Mouse (Mus musculus) forebrain, postnatal 0 days (tissue): ENCODE results near the gene Nmur1. TPM values are rescaled to one million over a fixed set of nuclear protein-coding genes. Genes with fewer than 3 reads are reported as not detected.
A peak's percentile ranks its signal among the peaks of the same experiment; 100 is the strongest.
"Not testable (repeated sequence)": the region's sequence is repeated elsewhere in the genome, so short reads cannot be mapped to it uniquely, and the experiment has no call there.

Experiments
- ATAC-seq: fragments of 200-750 bp; cut with Nextera tagmentation; 2 replicates; pipeline ENCODE4 v1.8.0; 2017; ENCODE audit warnings: mild to moderate bottlenecking, moderate library complexity
- DNase-seq: peaks from one replicate; pipeline ENCODE4 v3.0.0-alpha.2; 2015
- H3K27ac ChIP-seq: fragments of 300-500 bp; sonication (generic); 2 replicates; pipeline ENCODE4 v1.5.1; 2014; ENCODE audit warnings: low read depth, mild to moderate bottlenecking, antibody characterized with exemption, low read length, moderate library complexity, mixed read lengths
- H3K27me3 ChIP-seq: fragments of 300-500 bp; sonication (generic); 2 replicates; pipeline ENCODE4 v1.6.1; 2014; ENCODE audit warnings: mild to moderate bottlenecking, low read length, mixed read lengths; ENCODE audit not compliant: insufficient read depth
- H3K36me3 ChIP-seq: fragments of 300-500 bp; sonication (generic); 2 replicates; pipeline ENCODE4 v1.6.1; 2014; ENCODE audit warnings: mild to moderate bottlenecking, moderate library complexity; ENCODE audit not compliant: insufficient read depth
- H3K4me1 ChIP-seq: fragments of 300-500 bp; sonication (generic); 2 replicates; pipeline ENCODE4 v1.6.1; 2014; ENCODE audit warnings: antibody characterized with exemption; ENCODE audit not compliant: insufficient read depth
- H3K4me2 ChIP-seq: fragments of 300-500 bp; sonication (generic); 2 replicates; pipeline ENCODE4 v1.6.1; 2014; ENCODE audit warnings: low read depth, mild to moderate bottlenecking, moderate library complexity
- H3K4me3 ChIP-seq: fragments of 300-500 bp; sonication (generic); 2 replicates; pipeline ENCODE4 v1.5.1; 2014; ENCODE audit warnings: low read depth, low read length, mixed read lengths
- H3K9ac ChIP-seq: fragments of 300-500 bp; sonication (generic); 2 replicates; pipeline ENCODE4 v1.6.1; 2014; ENCODE audit warnings: mild to moderate bottlenecking
- H3K9me3 ChIP-seq: fragments of 300-500 bp; sonication (generic); 2 replicates; pipeline ENCODE4 v1.6.1; 2016; ENCODE audit warnings: low read length
- CTCF ChIP-seq: sonication (generic); IDR thresholded peaks from 2 replicates; pipeline ENCODE4 v1.5.1; 2016; ENCODE audit warnings: antibody characterized with exemption, control low read depth, low read depth
- WGBS: fragments of 180-500 bp; shearing (Covaris S2); extraction: QIAGEN DNeasy Blood & Tissue Kit; methylation state at CpG from one replicate; pipeline ENCODE4 v1.1.7; 2014; 5-methylcytosine and 5-hydroxymethylcytosine counted together
- polyA plus RNA-seq: library from polyadenylated mRNA; unstranded; fragments of >200 nt; fragmentation: Nextera tagmentation; extraction: Ambion mirVana; gene quantifications from 2 replicates; pipeline ENCODE4 v1.2.1, GENCODE M21; 2015
- total RNA-seq: library from RNA; depleted of rRNA; stranded (reverse); fragments of >200 nt; gene quantifications from 2 replicates; pipeline ENCODE4 v1.2.3, GENCODE M21; 2014; rRNA removed

Nmur1 gene
- total RNA-seq (0.15 and 0.33 TPM in 2 replicates), polyA plus RNA-seq (0.17 and 0.19 TPM in 2 replicates)

- Histone ChIP-seq H3K4me1 (0 out of 2 replicates have a peak, but pooled peaks cover 1% of the 10 kb centered on the region), H3K36me3 (no peaks in the 10 kb centered on the region), H3K9ac (no peak within 1 kb of the TSS), H3K27ac (no peak within 1 kb of the TSS), H3K9me3 (no peaks in the 10 kb centered on the region), H3K4me3 (no peak within 1 kb of the TSS), H3K27me3 (no peaks in the 10 kb centered on the region), H3K4me2 (no peak within 1 kb of the TSS)
- no peak for TF ChIP-seq CTCF
- ATAC-seq (no peak), DNase-seq (no peak)
- 98% methylated on average over 8 of the region's 8 CpGs for WGBS
Observed at GRCm38 (mm10) chr1:86426128-86426527, at the start of gene Nmur1, which contains the start of gene Tex44. Gene Nmur1, minus strand, starts transcription at chr1:86426228. Gene Tex44, plus strand, starts transcription at chr1:86426329.

DNA sequence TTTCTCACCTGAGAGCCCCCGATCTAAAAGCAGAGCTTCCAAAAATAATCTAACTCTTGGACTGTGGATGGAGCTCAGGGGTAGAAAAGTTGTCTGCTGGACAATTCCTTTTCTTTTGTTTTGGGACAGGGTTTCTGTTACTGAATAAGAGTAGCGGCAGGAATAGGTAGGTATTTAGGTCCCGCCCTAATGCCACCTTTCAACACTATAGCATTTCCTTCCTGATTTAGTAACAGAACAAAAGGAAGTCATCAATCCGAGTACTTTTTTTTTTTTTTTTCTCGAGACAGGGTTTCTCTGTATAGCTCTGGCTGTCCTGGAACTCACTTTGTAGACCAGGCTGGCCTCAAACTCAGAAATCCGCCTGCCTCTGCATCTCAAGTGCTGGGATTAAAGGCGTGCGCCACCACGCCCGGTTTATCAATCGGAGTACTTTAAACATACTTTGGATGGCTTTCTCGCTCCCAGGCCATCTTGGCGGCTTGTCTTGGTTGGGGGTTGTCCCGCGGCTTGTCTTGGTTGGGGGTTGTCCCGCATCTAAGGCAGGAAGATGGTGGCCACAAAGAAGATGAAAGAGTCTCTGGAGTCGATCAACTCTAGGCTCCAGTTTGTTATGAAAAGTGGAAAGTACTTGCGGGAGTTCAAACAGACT is 47.2 kb upstream of the Nmur1 start:
- Histone ChIP-seq H3K36me3 (no peaks in the 10 kb centered on the region), H3K4me2 (no peak overlapping the region), H3K9ac (no peak overlapping the region), H3K4me3 (no peak overlapping the region), H3K27ac (no peak overlapping the region), H3K27me3 (no peaks in the 10 kb centered on the region), H3K9me3 (no peaks in the 10 kb centered on the region), H3K4me1 (peaks cover 9% of the 10 kb centered on the region)
- no peak for DNase-seq
- no peak for TF ChIP-seq CTCF
- ATAC-seq = no peak
- WGBS = 95% methylated on average over 18 of the region's 18 CpGs

- H3K4me3 ChIP-seq = peak overlapping the region; percentile 9; the same call in 1 of the 2 replicates
- TF ChIP-seq CTCF = no peak
- H3K9me3 ChIP-seq = no peaks in the 10 kb centered on the region
- ATAC-seq (peak; percentile 48), DNase-seq (peak; percentile 34)
- H3K27me3 ChIP-seq = no peaks in the 10 kb centered on the region
- H3K9ac ChIP-seq = peak overlapping the region; percentile 46
- peak overlapping the region; percentile 43 for H3K4me2 ChIP-seq
- H3K36me3 ChIP-seq = no peaks in the 10 kb centered on the region
- WGBS = 17% methylated on average over 31 of the region's 31 CpGs
- peaks cover 9% of the 10 kb centered on the region for H3K4me1 ChIP-seq
- H3K27ac ChIP-seq = peak overlapping the region; percentile 58
Observed at GRCm38 (mm10) chr1:86472197-86472952, 46.3 kb upstream of the Nmur1 start.

DNA sequence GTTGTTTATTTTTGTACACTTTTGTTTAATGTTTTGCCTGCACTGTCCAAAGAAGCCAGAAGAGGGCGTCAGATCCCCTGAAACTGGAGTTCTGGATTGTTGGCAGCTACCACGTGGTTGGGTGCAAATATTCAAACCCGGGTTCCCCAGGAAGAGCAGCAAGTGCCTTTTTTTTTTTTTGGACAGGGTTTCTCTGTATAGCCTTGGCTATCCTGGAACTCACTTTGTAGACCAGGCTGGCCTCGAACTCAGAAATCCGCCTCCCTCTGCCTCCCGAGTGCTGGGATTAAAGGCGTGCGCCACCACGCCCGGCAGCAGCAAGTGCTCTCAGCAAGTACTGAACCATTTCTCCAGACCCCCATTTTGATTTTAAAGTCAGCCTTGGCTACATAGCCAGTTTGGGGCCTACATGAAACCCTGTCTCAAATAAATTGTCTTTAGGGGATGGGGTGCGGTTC is 45.5 kb upstream of the Nmur1 start:
- WGBS = 77% methylated on average over 11 of the region's 11 CpGs
- not testable (repeated sequence) for DNase-seq, H3K27me3 ChIP-seq, H3K9me3 ChIP-seq, ATAC-seq, H3K4me1 ChIP-seq, H3K27ac ChIP-seq, H3K36me3 ChIP-seq, H3K4me3 ChIP-seq, H3K9ac ChIP-seq
- TF ChIP-seq CTCF = peak; percentile 28; the same call in 1 of the 2 replicates
- peak overlapping the region; percentile 43; the same call in 1 of the 2 replicates for H3K4me2 ChIP-seq

GRCm38 (mm10) chr1:86470519-86471181 is 44.6 kb upstream of the Nmur1 start:
- DNase-seq (no peak), ATAC-seq (no peak)
- TF ChIP-seq CTCF = no peak
- H3K9me3 ChIP-seq = no peaks in the 10 kb centered on the region
- H3K27me3 ChIP-seq = no peaks in the 10 kb centered on the region
- no peaks in the 10 kb centered on the region for H3K36me3 ChIP-seq
- WGBS = 80% methylated on average over 12 of the region's 12 CpGs
- H3K27ac ChIP-seq = no peak overlapping the region
- H3K4me3 ChIP-seq = no peak overlapping the region
- no peak overlapping the region for H3K4me2 ChIP-seq
- H3K4me1 ChIP-seq = peaks cover 9% of the 10 kb centered on the region
- H3K9ac ChIP-seq = no peak overlapping the region

DNA sequence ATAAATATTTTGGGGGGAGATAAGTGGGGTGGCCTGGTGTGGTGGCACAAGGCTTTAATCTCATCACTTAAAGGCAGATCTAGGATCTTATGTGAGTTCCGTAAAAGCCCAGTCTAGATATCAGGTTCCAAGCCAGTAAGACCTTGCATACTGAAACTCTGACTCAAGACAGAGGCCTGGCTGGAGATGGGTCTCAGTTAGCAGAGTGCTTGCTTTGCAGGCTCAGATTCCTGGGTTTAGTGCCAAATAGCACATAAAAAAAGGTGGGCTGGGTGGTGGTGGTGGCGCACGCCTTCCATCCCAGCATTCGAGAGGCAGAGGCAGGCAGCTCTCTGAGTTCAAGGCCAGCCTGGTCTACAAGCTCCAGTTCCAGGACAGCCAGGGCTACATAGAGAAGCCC is 43.8 kb upstream of the Nmur1 start:
- Histone ChIP-seq H3K9me3 (no peaks in the 10 kb centered on the region), H3K4me3 (no peak overlapping the region), H3K4me1 (peaks cover 9% of the 10 kb centered on the region), H3K36me3 (no peaks in the 10 kb centered on the region), H3K27ac (no peak overlapping the region), H3K4me2 (no peak overlapping the region), H3K27me3 (no peaks in the 10 kb centered on the region), H3K9ac (no peak overlapping the region)
- ATAC-seq = no peak
- 96% methylated on average over 4 of the region's 4 CpGs for WGBS
- TF ChIP-seq CTCF = no peak
- DNase-seq = no peak
